Mouse (Mus musculus) thymus, adult 2 months (tissue): ENCODE results near the gene Plekha8. TPM values are rescaled to one million over a fixed set of nuclear protein-coding genes. Genes with fewer than 3 reads are reported as not detected.

ENCODE experiments used
- DNase-seq: peaks from one replicate; pipeline ENCODE4 v3.0.0; 2021
- H3K27ac ChIP-seq: fragments of 200-500 bp; 2 replicates; pipeline ENCODE4 v1.5.1; 2012; ENCODE audit warnings: low read length, control low read depth; ENCODE audit not compliant: control insufficient read depth, insufficient read depth
- H3K27me3 ChIP-seq: fragments of 200-500 bp; 2 replicates; pipeline ENCODE4 v1.6.1; 2012; ENCODE audit warnings: mild to moderate bottlenecking, low read length, moderate library complexity, mixed read lengths; ENCODE audit not compliant: control insufficient read depth, insufficient read depth
- H3K36me3 ChIP-seq: fragments of 200-500 bp; 2 replicates; pipeline ENCODE4 v1.6.1; 2012; ENCODE audit warnings: mild to moderate bottlenecking, low read length, moderate library complexity; ENCODE audit not compliant: control insufficient read depth, insufficient read depth
- H3K4me1 ChIP-seq: fragments of 200-500 bp; replicated peaks from 2 replicates; pipeline ENCODE4 v1.6.1; 2012; ENCODE audit warnings: low read length; ENCODE audit not compliant: control insufficient read depth, insufficient read depth
- H3K4me3 ChIP-seq: fragments of 200-500 bp; 2 replicates; pipeline ENCODE4 v1.5.1; 2012; ENCODE audit warnings: mild to moderate bottlenecking, low read length, control low read depth, moderate library complexity; ENCODE audit not compliant: control insufficient read depth, insufficient read depth
- CTCF ChIP-seq: fragments of 200-500 bp; IDR thresholded peaks from 2 replicates; pipeline ENCODE4 v1.5.1; 2012; ENCODE audit warnings: mild to moderate bottlenecking, control low read depth, low read length, moderate library complexity, borderline replicate concordance; ENCODE audit not compliant: control insufficient read depth, poor library complexity, insufficient read depth; ENCODE audit errors: extremely low read depth
- POLR2A ChIP-seq: fragments of 200-500 bp; IDR thresholded peaks from 2 replicates; pipeline ENCODE4 v1.6.1; 2012; ENCODE audit warnings: mild to moderate bottlenecking, low read length, control low read depth, moderate library complexity; ENCODE audit not compliant: control insufficient read depth, poor library complexity, insufficient read depth; ENCODE audit errors: extremely low read depth
- WGBS: fragments of 180-500 bp; shearing (Covaris S2); methylation state at CpG from one replicate; pipeline ENCODE4 v1.1.7; 2018; 5-methylcytosine and 5-hydroxymethylcytosine counted together
- polyA plus RNA-seq: library from polyadenylated mRNA; depleted of rRNA; stranded (reverse); fragments of >200 nt; gene quantifications from 2 replicates; pipeline ENCODE4 v1.2.3, GENCODE M21; 2012

The Plekha8 gene
- polyA plus RNA-seq, 1 experiment, result 0.94 TPM

- Histone ChIP-seq H3K36me3 (no peaks in the 10 kb centered on the region), H3K4me1 (no peaks in the 10 kb centered on the region), H3K27me3 (no peaks in the 10 kb centered on the region), H3K4me3 (no peak overlapping the region), H3K27ac (no peak overlapping the region)
- 87% methylated on average over 8 of the region's 8 CpGs for WGBS
- no peak for DNase-seq
- TF ChIP-seq POLR2A, result no peak
- no peak for TF ChIP-seq CTCF
Measured at GRCm38 (mm10) chr6:54554341-54555110, 40.4 kb upstream of the Plekha8 start.

GRCm38 (mm10) chr6:54555816-54556215 is 39.1 kb upstream of the Plekha8 start:
- Histone ChIP-seq H3K27ac (no peak overlapping the region), H3K27me3 (no peaks in the 10 kb centered on the region), H3K4me1 (no peaks in the 10 kb centered on the region), H3K36me3 (no peaks in the 10 kb centered on the region), H3K4me3 (no peak overlapping the region)
- WGBS, result 100% methylated on average over 1 of the region's 1 CpGs
- no peak for DNase-seq
- TF ChIP-seq POLR2A (no peak), CTCF (no peak)

GRCm38 (mm10) chr6:54557671-54558070 is 37.2 kb upstream of the Plekha8 start:
- Histone ChIP-seq H3K27me3 (no peaks in the 10 kb centered on the region), H3K36me3 (no peaks in the 10 kb centered on the region), H3K4me1 (no peaks in the 10 kb centered on the region), H3K27ac (no peak overlapping the region), H3K4me3 (no peak overlapping the region)
- no peak for TF ChIP-seq CTCF
- TF ChIP-seq POLR2A, result no peak
- no peak for DNase-seq
- 92% methylated on average over 7 of the region's 7 CpGs for WGBS

GRCm38 (mm10) chr6:54558466-54558865 is 36.4 kb upstream of the Plekha8 start:
- Histone ChIP-seq H3K36me3 (no peaks in the 10 kb centered on the region), H3K27ac (no peak overlapping the region), H3K4me1 (no peaks in the 10 kb centered on the region), H3K4me3 (no peak overlapping the region), H3K27me3 (no peaks in the 10 kb centered on the region)
- no peak for DNase-seq
- 87% methylated on average over 7 of the region's 7 CpGs for WGBS
- TF ChIP-seq CTCF, result no peak
- no peak for TF ChIP-seq POLR2A

GRCm38 (mm10) chr6:54562018-54562809 is 32.7 kb upstream of the Plekha8 start:
- H3K27ac ChIP-seq, result no peak overlapping the region
- no peak for DNase-seq
- no peak for TF ChIP-seq CTCF
- TF ChIP-seq POLR2A, result no peak
- peaks cover 14% of the 10 kb centered on the region for H3K27me3 ChIP-seq
- no peak overlapping the region for H3K4me3 ChIP-seq
- 90% methylated on average over 17 of the region's 17 CpGs for WGBS
- H3K36me3 ChIP-seq, result no peaks in the 10 kb centered on the region
- 0 out of 2 replicates have a peak, but pooled peaks cover 3% of the 10 kb centered on the region for H3K4me1 ChIP-seq

- H3K4me1 ChIP-seq, result 0 out of 2 replicates have a peak, but pooled peaks cover 3% of the 10 kb centered on the region
- no peak for DNase-seq
- TF ChIP-seq CTCF (no peak), POLR2A (no peak)
- no peak overlapping the region for H3K4me3 ChIP-seq
- 96% methylated on average over 4 of the region's 4 CpGs for WGBS
- peaks cover 14% of the 10 kb centered on the region for H3K27me3 ChIP-seq
- H3K27ac ChIP-seq, result no peak overlapping the region
- no peaks in the 10 kb centered on the region for H3K36me3 ChIP-seq
Measured at GRCm38 (mm10) chr6:54563561-54563960, 31.4 kb upstream of the Plekha8 start.
